Mouse (Mus musculus) Muller cell, postnatal 12 days (primary cell): Measurements from ENCODE around the gene Resp18.
"Not testable (repeated sequence)": the region's sequence is repeated elsewhere in the genome, so short reads cannot be mapped to it uniquely, and the experiment has no call there.

ENCODE experiments used
- DNase-seq: peaks from one replicate; pipeline ENCODE4 v3.0.0-alpha.2; 2015; ENCODE audit errors: inconsistent ontology term

Gene Resp18

GRCm38 (mm10) chr1:75236117-75237050 is 41.8 kb downstream of the Resp18 start, which contains the start of gene Dnajb2:
TSS of gene Dnajb2 (plus strand) at chr1:75236406.
- DNase-seq: peak; percentile 89

GRCm38 (mm10) chr1:75234606-75235005 is 43.6 kb downstream of the Resp18 start:
- DNase-seq: peak; percentile 75

- DNase-seq: not testable (repeated sequence)
These were observed 45.7 kb downstream of the Resp18 start for GRCm38 (mm10) chr1:75232489-75232888.

- no peak for DNase-seq
These were observed 46.5 kb downstream of the Resp18 start, which contains the start of gene A630095N17Rik for GRCm38 (mm10) chr1:75231664-75232152. TSS of gene A630095N17Rik (minus strand) at chr1:75232102.

- peak; percentile 42 for DNase-seq
These were observed 47.0 kb downstream of the Resp18 start for GRCm38 (mm10) chr1:75231224-75231623.

GRCm38 (mm10) chr1:75230335-75230994 is 47.8 kb downstream of the Resp18 start:
- no peak for DNase-seq

- DNase-seq: no peak
These were observed 49.1 kb downstream of the Resp18 start for GRCm38 (mm10) chr1:75229158-75229557.

GRCm38 (mm10) chr1:75227653-75228052 is 50.6 kb downstream of the Resp18 start:
- no peak for DNase-seq

- DNase-seq: no peak
These were observed 52.1 kb downstream of the Resp18 start for GRCm38 (mm10) chr1:75226138-75226537.

GRCm38 (mm10) chr1:75225473-75225872 is 52.7 kb downstream of the Resp18 start:
- no peak for DNase-seq

GRCm38 (mm10) chr1:75223532-75223931 is 54.7 kb downstream of the Resp18 start:
- no peak for DNase-seq

GRCm38 (mm10) chr1:75222926-75223325 is 55.3 kb downstream of the Resp18 start:
- DNase-seq: no peak
